In the genomic region with DNA sequence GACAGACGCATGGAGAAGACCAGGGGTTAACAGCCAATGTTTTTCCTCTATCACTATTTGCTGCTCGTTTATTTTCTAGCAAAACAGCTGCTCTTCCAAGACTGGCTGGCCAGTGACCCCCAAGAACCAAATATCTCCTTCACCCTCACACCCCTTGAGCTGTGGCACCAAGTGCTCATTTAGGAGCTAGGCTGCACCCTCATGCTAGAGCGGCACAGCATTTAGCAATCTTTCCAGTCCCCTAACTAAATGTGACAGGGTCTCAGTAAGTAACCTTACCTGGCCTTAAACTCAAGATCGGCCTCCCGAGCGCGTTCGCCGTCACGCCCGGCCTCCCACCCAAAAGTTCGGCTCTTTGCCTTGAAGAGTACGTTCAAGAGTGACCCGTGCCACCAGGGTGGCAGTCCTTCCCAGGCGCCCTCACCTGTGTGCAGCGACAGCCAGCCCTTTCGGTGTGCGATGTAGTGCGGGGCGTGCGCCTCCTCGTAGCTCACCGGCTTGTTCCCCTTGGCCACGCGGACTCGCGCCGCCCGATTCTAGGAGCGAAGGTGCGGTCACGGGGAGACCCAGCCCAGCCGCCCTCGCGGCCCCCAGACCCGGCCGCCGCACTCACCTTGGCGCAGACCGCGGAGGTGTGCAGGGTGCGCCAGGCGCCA, we compare ENCODE assay signal across 8 mouse cellular contexts. TPM values are rescaled to one million over a fixed set of nuclear protein-coding genes. Genes with fewer than 3 reads are reported as not detected.
A peak's percentile ranks its signal among the peaks of the same experiment; 100 is the strongest.
DNase-seq lines count a peak whose midpoint lies in the region; ATAC-seq lines count a peak whose summit lies in the region.

No protein-coding gene starts in this region.

- DNase-seq in heart, postnatal 25 days (ENCODE audit: low spot score): no peak
- DNase-seq in brain, adult 2 months (ENCODE audit: low read depth, low spot score): peak; percentile 37
- peak; percentile 47 for DNase-seq in liver, embryonic 13.5 days
- DNase-seq in cerebellum, adult 11 months: no peak

- H3K9ac ChIP-seq in heart, embryonic 15.5 days: peak overlapping the region; percentile 98
- peak overlapping the region; percentile 91 for H3K9ac ChIP-seq in heart, embryonic 16.5 days (ENCODE audit: low read length)
- H3K9ac ChIP-seq in liver, embryonic 13.5 days: peak overlapping the region; percentile 96
- H3K9ac ChIP-seq in neural tube, embryonic 12.5 days: peak overlapping the region; percentile 72

- H3K9me3 ChIP-seq in heart, embryonic 15.5 days (replicated peaks): no peaks in the 10 kb centered on the region
- no peaks in the 10 kb centered on the region for H3K9me3 ChIP-seq in heart, embryonic 16.5 days (replicated peaks; ENCODE audit: control insufficient read depth, low read length)
- H3K9me3 ChIP-seq in liver, embryonic 13.5 days (replicated peaks): no peaks in the 10 kb centered on the region
- H3K9me3 ChIP-seq in neural tube, embryonic 12.5 days: no peaks in the 10 kb centered on the region

- H3K36me3 ChIP-seq in heart, embryonic 15.5 days: peaks cover 7% of the 10 kb centered on the region
- H3K36me3 ChIP-seq in heart, embryonic 16.5 days (ENCODE audit: control insufficient read depth, insufficient read depth): peaks cover 11% of the 10 kb centered on the region
- peaks cover 24% of the 10 kb centered on the region for H3K36me3 ChIP-seq in liver, embryonic 13.5 days
- peaks cover 20% of the 10 kb centered on the region for H3K36me3 ChIP-seq in neural tube, embryonic 12.5 days

- peaks cover 34% of the 10 kb centered on the region for H3K4me1 ChIP-seq in heart, embryonic 15.5 days (replicated peaks)
- H3K4me1 ChIP-seq in heart, embryonic 16.5 days (ENCODE audit: control insufficient read depth, insufficient read depth, low read length): peaks cover 22% of the 10 kb centered on the region
- H3K4me1 ChIP-seq in liver, embryonic 13.5 days (replicated peaks): peaks cover 21% of the 10 kb centered on the region
- H3K4me1 ChIP-seq in neural tube, embryonic 12.5 days: peaks cover 14% of the 10 kb centered on the region

- peak overlapping the region; percentile 78 for H3K27ac ChIP-seq in heart, embryonic 15.5 days
- peak overlapping the region; percentile 60 for H3K27ac ChIP-seq in heart, embryonic 16.5 days (ENCODE audit: low read length)
- H3K27ac ChIP-seq in liver, embryonic 13.5 days: peak overlapping the region; percentile 70
- no peak overlapping the region for H3K27ac ChIP-seq in neural tube, embryonic 12.5 days

- WGBS in heart, embryonic 15.5 days: under 1% methylated on average over 43 of the region's 43 CpGs
- 1% methylated on average over 43 of the region's 43 CpGs for WGBS in heart, embryonic 16.5 days
- WGBS in liver, embryonic 13.5 days (ENCODE audit: insufficient replicate concordance): under 1% methylated on average over 43 of the region's 43 CpGs
- WGBS in neural tube, embryonic 12.5 days: 2% methylated on average over 42 of the region's 43 CpGs

- no peaks in the 10 kb centered on the region for H3K27me3 ChIP-seq in heart, embryonic 15.5 days
- H3K27me3 ChIP-seq in heart, embryonic 16.5 days (ENCODE audit: control insufficient read depth, insufficient read depth, low read length): no peaks in the 10 kb centered on the region
- no peaks in the 10 kb centered on the region for H3K27me3 ChIP-seq in liver, embryonic 13.5 days
- H3K27me3 ChIP-seq in neural tube, embryonic 12.5 days (replicated peaks): no peaks in the 10 kb centered on the region

- intact Hi-C loops in heart, postnatal 25 days (cut with DNase I): loop anchor here (5.0 kb wide), 1 partner anchor 55 kb away; the partner anchor contains the start of gene Urgcp

- ATAC-seq in heart, embryonic 15.5 days (replicated peaks; ENCODE audit: insufficient number of reproducible peaks, insufficient read depth, low FRiP score, low read depth): peak; percentile 65
- ATAC-seq in CD4-positive, CD25-positive, alpha-beta regulatory T cell, adult 4 months: peak; percentile 63
- peak; percentile 71 for ATAC-seq in heart, embryonic 16.5 days (replicated peaks; ENCODE audit: extremely low read depth, insufficient read depth, low FRiP score)
- ATAC-seq in liver, embryonic 13.5 days (ENCODE audit: low read depth): peak; percentile 82
- peak; percentile 68 for ATAC-seq in neural tube, embryonic 12.5 days (ENCODE audit: low FRiP score, low read depth)

- H3K4me2 ChIP-seq in heart, embryonic 15.5 days: peak overlapping the region; percentile 84
- H3K4me2 ChIP-seq in heart, embryonic 16.5 days (ENCODE audit: low read depth, low read length): peak overlapping the region; percentile 81
- peak overlapping the region; percentile 80 for H3K4me2 ChIP-seq in liver, embryonic 13.5 days
- H3K4me2 ChIP-seq in neural tube, embryonic 12.5 days (replicated peaks): peak overlapping the region; percentile 72

- peak overlapping the region; percentile 94 for H3K4me3 ChIP-seq in heart, embryonic 15.5 days
- H3K4me3 ChIP-seq in heart, embryonic 16.5 days (ENCODE audit: low read length): peak overlapping the region; percentile 77
- peak overlapping the region; percentile 98 for H3K4me3 ChIP-seq in liver, embryonic 13.5 days (replicated peaks)
- peak overlapping the region; percentile 70 for H3K4me3 ChIP-seq in neural tube, embryonic 12.5 days

RNA-seq across cellular contexts. Expression of gene Mrps24, which starts 8.5 kb away (rescaled TPM):
- 171 and 181 TPM in 2 replicates for polyA plus RNA-seq in heart, embryonic 15.5 days (2015; fragmentation: Nextera tagmentation; extraction: Ambion mirVana)
- 100 to 1,000 TPM; 145 to 152 TPM for total RNA-seq in heart, postnatal 25 days (2021)
- 10 to 100 TPM; 39.0 to 47.3 TPM for polyA plus RNA-seq in CD4-positive, CD25-positive, alpha-beta regulatory T cell, adult 4 months (2017; shearing (Covaris generic))
- 197 and 201 TPM in 2 replicates for polyA plus RNA-seq in heart, embryonic 16.5 days (2015; fragmentation: Nextera tagmentation; extraction: Ambion mirVana)
- polyA plus RNA-seq in liver, embryonic 13.5 days (2015; fragmentation: Nextera tagmentation; extraction: Ambion mirVana): 122 and 135 TPM in 2 replicates
- polyA plus RNA-seq in neural tube, embryonic 12.5 days (2016; fragmentation: Nextera tagmentation; extraction: Ambion mirVana): 151 and 159 TPM in 2 replicates

RNA-seq across cellular contexts. Expression of gene Urgcp, which starts 55.2 kb away (rescaled TPM):
- 32.8 and 34.0 TPM in 2 replicates for polyA plus RNA-seq in heart, embryonic 15.5 days (2015; fragmentation: Nextera tagmentation; extraction: Ambion mirVana)
- 10 to 100 TPM; 56.7 to 68.6 TPM for total RNA-seq in heart, postnatal 25 days (2021)
- 1 to 10 TPM; 5.2 to 9.1 TPM for polyA plus RNA-seq in CD4-positive, CD25-positive, alpha-beta regulatory T cell, adult 4 months (2017; shearing (Covaris generic))
- polyA plus RNA-seq in heart, embryonic 16.5 days (2015; fragmentation: Nextera tagmentation; extraction: Ambion mirVana): 39.3 and 42.2 TPM in 2 replicates
- polyA plus RNA-seq in liver, embryonic 13.5 days (2015; fragmentation: Nextera tagmentation; extraction: Ambion mirVana): 9.4 and 10.0 TPM in 2 replicates
- 24.6 and 26.5 TPM in 2 replicates for polyA plus RNA-seq in neural tube, embryonic 12.5 days (2016; fragmentation: Nextera tagmentation; extraction: Ambion mirVana)

Comparison
In these comparisons a context has a peak if more than half of its experiments do, and no peak if none do; other contexts are left out.
1. DNase-seq: peak in brain, adult 2 months (single experiment) and liver, embryonic 13.5 days (single experiment); none in heart, postnatal 25 days (single experiment) and cerebellum, adult 11 months (single experiment).
2. Peak in every context shown above with its lines, with median percentiles within 50 percentile points of each other: ATAC-seq, H3K4me2 ChIP-seq, H3K4me3 ChIP-seq and H3K9ac ChIP-seq.